Mouse (Mus musculus) spleen, postnatal 10 days (tissue): ENCODE measurements around the gene Lpo.

Source experiments
- DNase-seq, 2 experiments: peaks; one replicate each; pipeline ENCODE4 v3.0.0; 2021 to 2022; ENCODE audit warnings: low spot score in 2 of 2

The Lpo gene

DNA sequence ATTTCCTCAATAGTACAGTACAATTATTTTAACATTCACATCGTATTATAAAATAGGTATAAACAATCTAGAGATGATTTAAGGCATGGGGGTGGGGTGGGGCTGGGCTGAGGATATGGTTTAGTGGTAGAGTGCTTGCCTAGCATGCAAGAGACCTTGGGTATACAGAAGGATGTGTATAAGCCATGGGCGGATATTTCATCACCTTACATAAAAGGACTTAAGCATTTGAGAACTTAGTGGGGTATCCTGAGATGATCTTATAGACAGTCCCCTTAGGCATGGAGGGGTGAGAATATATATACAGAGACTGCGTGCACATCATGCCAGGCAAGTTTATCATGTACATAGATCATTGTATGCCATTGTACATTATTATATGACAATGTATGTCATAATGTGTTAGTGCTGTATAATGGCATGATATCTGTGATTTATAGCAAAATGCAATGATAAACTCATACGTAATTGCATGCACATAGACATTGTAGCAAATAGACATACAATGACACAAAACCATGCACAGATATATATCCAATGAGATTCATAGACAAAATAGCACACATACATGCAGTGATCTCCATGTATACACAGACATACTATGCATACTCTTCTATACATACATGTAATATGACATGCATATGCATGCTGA lies 69.0 kb downstream of the Lpo start:
- DNase-seq, result no peak

DNA sequence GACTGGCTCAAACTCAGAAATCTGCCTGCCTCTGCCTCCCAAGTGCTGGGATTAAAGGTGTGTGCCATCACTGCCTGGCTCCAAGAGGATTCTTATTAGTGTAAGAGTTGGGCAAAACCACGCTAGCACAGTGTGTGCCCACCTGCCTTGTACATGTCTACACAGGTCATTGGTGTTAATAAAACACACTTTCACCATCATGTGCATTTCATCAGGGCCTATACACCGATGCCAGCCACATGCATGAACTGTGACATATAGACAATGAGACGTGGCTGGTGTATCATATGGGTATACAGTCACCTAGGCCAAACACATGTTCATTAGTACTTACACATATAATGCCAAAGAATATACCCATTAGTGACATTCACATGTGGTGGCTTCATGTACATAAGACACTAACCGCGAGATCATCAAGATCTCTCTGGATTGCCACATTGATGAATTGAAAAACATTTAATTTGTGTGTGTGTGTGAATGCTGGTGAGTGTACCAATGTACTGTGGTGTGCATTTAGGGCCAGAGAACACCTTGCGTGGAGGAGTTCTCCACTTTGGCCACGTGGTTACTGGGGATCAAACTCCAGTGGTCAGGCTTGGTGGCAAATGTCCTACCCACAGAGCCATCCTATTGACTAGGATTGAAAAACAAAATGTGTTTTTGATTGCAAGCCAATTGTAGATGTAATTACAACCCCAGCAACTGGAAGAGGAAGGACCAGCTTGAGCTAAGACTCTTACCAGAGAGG lies 69.8 kb downstream of the Lpo start:
- peak in 1 of 2 experiments; percentile 45 for DNase-seq

- DNase-seq, result peak; percentile 63
These were observed 70.8 kb downstream of the Lpo start for GRCm38 (mm10) chr11:87757001-87757954.
